Mouse (Mus musculus): Measurements from ENCODE around the gene Slc12a3.

Slc12a3 gene

DNA sequence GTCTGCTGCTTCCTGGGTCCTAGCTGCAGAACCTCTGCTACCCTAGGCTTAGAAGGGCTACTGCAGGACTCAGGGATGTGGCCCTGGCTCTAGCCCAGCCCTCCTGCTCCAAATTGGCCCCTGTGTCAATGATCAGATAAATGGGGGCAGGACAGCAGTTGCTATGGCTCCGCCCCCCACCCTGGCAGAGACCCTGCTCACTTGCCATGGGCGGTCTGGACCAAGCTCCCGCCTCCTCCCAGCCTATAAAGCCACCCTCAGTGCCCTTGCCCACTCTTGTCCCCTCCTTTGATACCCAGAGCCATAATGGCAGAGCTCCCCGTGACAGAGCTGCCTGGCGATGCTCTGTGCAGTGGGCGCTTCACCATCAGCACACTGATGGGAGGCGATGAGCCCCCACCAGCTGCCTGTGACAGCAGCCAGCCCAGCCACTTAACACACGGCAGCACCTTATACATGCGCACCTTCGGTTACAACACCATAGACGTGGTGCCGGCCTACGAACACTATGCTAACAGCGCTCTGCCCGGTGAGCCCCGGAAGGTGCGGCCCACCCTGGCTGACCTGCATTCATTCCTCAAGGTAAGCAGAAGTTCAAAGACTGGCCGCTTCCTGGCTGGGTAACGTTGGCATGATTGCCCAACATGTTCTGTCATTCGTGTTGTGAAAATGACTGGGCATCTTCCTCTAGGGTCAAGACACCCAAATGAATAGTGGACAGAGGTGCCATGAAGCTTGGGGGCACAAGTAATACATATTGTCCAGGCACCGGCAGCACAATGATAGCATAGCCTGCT, at the start of gene Slc12a3:
Gene Slc12a3, plus strand, starts transcription at position 270 of the 797 bp plus-strand sequence.
- no peak for DNase-seq

DNA sequence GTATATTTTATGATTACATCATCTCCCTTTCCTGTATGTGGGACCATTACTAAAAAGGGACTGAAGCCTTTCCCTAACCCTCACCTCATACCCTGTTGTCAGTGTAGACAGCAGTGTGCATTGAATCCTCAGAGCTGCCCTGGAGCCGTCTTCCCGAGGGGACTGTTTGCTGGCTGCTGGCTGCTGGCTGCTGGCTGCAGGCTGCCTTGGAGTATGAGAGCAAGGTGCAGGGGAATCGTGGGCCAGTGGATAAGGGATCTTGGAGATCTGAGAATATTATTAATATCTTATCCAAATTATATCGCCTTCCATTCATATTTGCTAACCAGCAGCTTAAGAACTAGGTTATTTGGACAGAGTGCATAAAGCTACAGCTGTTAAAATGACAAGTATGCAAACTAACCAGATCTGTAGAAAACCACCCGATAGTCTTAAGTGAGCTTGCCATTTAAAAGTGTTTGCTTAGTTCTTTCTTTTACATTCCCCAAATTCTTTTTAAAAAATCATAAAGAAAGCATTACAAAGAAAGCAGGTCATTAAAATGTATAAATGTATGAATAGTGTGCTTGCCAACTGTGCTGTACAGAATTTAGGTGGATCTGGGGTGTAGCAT, 48.9 kb upstream of the Slc12a3 start:
- DNase-seq = no peak

DNA sequence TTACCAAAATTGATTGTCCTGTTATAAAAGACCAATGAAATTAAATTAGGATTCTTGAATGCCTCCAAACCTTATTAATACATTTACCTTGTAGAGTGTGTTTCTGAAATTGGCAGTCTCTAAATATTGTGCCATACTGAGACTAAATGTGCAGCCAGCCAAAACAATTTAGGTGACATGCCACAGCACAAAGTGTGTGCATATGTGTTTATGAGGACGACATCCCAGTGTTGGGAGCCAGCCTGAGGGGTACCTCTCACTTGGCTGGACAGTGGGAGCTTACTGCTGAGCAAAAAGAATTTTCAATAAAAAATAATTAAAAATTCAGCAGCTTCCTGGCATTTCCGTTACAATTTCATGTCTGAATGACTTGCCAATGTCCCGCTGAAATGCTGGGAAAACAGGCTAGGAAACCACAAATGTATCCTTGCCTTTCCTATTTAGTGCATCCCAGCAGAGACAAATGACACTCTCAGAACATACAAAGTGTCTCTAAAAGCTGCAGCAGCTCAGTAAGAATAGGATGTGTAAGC, 46.5 kb upstream of the Slc12a3 start:
- no peak for DNase-seq

DNA sequence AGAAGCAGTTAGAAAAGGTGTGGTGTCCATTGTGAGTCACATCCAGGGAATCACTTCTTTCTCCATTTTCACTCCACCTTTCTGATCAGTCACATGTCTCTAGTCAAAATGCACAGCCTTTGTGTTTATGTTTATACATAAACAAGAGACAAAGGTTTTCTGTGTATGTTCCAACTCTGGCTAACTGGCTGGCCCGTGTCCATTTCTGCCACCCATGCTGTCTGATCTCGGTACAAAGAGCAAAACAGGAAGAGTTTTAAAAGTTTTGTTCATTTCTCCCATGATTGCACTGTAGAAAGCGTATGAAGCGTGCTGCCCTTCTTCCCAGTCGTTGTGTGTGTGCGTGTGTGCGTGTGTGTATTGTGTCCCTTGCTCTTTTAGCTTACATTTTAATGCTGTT, 44.8 kb upstream of the Slc12a3 start:
- no peak for DNase-seq

DNA sequence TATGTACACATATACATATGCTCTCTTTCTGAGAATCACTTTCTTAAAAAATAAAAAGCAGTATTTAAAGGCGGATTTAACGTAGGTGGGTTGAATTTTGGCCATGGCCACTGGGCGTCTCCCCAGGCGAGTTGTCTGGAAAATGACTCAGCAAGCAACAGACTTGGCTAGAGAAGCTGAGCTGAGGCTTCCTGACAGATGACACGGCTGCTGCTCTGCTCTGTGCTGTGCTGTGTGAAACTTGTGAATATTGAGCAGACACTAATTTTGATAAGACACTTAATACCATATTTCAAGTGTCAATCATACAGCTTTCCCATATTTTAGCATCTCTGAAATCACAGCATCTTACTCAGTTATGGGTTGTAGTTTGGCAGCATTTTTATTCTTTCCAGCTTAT, 38.4 kb upstream of the Slc12a3 start:
- DNase-seq = no peak

DNA sequence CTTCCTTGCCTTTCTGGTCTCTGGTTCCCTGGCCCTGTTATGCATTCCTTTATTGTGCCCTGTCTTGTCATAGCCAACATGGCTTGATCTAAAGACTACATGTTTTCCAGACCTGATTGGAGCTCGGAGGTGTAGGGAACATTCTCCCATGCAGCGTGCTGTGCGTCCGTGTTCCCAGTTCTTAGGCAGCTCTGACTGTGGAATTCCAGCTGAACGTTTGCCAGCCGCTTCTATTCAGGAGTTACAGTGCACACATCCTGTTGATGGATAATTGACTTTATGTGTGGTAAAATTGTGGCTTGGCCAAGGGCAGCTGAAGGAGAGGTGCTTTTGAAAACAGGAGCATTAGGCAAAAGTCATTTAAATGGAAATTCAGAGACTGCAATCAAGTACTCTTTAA, 36.9 kb upstream of the Slc12a3 start:
- DNase-seq = no peak

DNA sequence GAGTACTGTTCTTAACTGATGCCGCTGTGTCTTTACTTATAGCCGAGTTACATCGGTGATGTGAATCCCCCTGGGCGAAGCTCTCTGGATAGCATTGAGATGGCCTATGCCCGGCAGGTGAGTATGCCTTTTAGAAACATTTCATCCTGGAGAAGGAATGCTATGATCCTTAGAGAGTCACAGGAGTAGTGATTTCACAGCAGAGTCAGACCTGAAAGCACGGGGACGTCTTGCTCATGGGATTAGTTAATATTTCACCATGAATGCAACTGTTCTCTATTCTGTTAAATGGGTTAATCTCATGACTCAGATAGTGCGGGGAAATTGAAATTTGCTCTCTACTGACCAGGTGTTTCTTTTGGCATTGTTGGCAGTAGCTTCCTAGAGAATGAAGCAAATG, 36.4 kb upstream of the Slc12a3 start:
- DNase-seq = no peak

DNA sequence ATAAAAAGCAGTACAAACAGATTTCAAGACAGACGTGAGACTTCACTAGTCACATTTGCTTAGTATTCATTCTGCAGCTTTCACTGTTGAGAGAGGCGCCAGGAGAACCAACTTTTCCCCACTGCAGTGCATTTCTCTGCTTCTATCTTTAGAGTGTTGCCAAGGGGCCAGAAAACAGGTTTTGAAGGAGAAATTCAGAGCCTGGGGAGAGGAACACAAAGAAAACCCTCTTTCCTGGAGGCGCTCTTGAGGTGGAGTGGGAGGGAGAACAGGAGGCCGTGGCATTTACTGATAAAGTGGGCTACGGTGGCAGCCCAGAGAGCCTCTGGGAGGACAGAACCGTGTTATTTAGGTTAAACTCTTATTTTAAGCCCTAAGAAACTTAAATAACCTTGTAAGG, 33.3 kb upstream of the Slc12a3 start:
- no peak for DNase-seq

DNA sequence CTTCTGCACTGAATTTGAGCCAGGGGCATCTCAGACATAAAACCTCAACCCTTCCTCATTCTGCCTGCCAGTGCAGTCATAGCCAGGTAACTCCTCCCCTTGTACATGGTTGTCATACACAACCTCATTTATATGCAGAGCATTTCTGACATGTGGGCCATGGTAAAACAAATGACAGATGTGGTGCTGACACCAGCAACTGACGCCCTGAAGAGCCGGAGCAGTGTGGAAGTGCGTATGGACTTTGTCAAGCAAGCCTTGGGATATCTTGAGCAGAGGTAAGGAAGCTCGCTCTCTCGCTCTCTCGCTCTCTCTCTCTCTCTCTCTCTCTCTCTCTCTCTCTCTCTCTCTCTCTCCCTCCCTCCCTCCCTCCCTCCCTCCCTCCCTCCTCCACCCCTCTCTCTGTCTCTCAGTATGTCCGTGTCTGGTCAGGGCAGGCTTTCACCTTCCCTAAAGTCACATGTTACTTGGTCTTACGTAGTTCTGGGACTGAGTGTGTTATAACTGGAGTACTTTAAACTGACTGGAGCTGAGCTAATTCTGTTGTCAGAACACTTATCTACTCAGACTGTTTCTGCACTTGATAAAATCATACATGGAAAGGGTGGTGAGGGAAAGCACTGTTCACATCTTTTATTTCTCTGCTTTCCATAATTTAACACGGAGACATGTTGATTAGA, 32.5 kb upstream of the Slc12a3 start:
- no peak for DNase-seq

DNA sequence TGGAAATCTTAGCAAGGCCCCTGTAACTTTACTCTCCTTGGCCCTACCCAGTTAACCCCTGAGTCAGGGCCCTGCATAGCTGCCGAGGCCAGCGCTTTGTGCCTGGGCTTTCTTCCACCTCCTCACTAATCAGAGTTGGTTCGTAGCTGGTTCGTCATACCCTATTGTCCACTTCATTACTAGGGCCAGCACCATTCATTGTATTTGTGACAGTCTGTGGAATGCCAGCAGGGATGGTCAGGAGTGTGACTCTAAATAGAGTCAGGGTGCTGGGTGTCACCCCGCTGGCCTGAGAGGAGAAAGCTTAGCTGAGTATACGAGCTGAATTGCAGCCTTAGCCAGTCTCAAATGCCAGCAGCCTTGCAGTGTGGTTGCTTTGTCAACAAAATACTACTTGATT, 31.9 kb upstream of the Slc12a3 start:
- no peak for DNase-seq

DNA sequence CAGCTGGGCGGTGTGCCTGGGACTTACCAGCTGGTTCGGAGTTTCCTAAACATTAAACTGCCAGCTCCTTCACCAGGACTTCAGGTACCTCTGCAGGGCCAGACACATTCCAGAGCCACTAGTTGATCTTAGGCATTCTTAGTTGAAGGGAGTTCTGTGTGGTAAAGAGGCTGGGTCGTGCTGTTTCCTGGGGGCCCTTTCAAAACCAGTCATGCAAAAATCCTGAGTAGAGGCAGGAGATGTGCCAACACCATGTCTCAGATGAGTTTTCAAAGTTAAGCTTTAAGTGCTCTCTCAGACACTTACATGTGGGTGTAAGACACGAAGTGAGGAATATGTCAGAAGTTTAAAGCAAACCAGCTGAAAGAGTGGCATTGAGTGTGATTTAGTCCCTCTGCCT, 28.2 kb upstream of the Slc12a3 start:
- no peak for DNase-seq

DNA sequence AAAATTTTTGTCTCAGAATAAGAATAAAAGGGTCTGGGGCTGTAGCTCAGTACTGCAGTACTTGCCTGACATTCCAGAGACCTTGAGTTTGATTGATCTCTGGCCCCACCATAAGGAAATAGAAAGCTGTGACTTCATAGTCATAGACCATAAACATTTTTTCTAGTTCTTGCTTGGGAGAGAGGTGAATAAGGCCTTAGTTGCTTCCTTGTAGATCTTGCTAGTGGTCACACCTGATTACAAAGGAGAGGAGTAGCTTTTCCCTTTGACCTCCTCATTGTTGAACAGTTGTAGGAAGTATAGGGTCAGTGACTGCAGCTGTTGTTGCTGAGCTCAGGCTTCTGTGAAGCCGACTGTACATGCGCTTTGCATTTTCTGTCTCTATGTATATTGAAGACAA, 24.6 kb upstream of the Slc12a3 start:
- no peak for DNase-seq

DNA sequence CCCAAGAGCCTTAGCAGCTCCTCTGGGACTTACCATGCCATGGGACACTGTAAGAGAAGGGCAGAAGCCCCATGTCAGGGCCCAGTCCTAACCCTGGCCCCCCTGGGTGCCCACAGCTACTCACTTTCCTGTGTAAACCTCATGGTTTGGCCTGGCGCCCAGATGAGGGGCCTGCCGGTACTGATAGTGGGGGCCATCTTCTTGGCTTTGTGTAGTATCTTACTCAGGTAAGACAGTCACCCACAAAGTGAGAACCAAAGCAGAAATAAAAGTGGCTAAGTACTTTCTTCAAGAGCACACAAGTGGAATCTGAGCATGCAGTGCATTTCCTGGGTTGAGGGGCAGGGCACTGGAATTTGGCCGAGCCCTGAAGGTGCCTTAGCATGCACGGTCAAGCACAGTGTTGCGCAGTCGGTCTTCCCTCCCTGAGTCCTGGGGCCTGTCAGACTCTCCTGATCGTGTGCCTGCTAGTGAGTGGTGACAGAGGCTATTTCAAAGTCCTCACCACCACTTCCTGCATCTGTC, 21.9 kb upstream of the Slc12a3 start:
- DNase-seq = no peak

DNA sequence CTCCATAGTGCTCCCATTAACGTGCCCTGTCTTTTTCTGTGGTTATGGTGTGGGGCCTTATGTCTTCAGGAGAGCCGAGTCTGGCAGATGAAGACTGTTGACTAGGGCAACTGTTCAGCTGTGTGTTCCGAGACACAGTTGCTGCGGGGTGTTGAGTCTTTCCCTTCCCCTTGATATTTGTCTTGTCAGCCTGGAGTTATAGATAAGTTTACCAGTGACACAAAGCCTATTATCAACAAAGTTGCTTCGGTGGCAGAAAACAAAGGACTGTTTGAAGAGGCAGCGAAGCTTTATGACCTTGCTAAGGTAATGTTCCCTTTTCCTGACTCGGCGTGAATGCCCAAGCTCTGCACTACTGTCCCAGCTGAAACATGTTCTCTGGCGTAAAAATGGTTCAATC, 21.3 kb upstream of the Slc12a3 start:
- DNase-seq = no peak

DNA sequence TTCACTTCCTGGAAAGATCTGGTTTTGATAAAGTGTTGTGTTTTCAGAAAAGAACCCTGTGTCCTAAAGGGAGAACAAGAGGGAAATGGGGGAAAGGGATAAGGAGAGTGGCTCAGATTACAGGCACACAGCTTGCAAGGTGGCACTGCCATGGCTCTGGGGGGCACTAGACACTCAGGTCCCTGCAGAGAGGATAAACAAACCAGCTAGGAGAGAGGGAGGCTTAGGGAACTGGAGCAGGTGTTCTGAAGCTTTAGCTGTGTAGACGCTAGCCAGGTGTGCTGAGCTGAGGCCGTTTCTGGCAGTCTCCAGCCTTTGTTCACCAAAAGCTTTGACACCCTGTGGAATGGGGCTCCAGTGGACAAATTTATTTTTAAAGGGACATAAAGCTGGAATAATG, 14.9 kb upstream of the Slc12a3 start:
- no peak for DNase-seq

DNA sequence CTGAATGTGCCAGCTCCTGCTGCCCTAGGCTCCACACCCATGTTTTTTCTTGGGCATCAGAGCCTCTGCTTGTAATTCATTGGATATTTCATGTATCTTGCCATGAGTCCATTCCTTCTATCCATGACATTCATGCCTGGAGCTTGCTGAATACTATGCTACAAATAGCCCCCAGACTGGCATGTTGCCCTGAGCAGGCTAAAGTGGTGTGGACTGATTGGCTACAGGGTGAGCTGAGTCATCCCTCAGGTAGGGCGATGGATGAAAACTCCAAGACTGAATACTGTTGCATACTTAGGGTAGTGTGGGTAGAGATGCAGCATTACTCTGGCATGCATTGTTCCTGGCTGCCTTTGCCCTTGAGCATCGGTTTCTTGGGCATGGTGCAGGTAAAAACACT, 11.8 kb upstream of the Slc12a3 start:
- no peak for DNase-seq

DNA sequence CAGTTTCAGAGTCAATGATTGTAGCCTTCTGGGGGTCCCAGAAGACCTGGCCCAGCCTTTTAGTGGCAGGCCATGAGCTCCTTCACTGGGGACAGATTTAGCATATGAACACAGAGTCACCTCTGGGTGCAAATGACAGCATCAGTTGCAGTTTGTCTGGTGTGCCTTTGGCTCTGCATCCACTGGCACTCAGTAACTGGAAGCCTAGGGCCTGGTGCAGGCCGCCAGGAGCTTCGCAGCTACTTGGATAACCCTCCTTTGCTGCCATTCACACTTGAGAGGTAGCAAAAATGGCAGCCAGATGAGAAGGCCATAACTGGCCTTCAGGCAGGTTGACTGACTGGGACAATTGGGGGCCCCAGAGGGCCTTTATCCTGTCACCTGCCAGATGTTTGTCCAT, 11.3 kb upstream of the Slc12a3 start:
- no peak for DNase-seq

DNA sequence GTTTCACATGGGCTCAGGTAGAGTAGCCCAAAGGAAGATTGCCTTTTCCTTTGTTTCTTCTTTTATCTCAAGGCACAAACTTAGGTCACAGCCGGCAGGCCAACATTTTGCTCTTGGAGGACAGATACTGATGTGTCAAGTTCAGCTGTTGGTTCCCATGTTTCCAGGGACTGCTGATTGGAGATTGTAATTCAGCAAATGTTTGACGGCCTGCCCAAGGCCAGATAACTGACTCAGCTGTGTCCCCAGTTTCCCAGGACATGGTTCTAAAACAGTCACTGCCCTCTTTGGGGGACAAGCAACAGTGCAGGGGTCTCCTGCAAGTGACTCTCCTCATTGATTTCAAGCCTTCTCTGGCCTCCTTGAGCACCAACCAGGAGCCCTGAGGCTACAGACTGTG, 9.0 kb upstream of the Slc12a3 start:
- no peak for DNase-seq

DNA sequence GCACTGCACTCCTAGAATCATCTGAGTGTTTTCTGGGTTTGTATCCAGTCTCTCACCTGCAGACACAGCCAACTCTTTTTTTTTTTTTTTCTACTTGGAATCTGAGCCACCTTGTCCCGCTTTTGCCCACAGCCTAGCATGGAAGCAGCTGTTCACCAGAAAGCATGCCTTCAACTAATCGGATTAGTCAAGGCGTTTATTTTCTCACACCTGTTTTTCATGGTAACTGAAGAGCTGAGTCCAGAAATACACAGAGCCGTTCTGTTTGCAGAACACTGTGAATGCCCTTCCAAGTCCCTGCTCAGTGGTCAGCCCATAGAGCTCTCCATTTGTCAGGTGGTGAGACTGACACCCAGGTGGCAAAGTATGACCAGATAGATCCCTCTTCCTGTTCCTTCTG, 6.9 kb upstream of the Slc12a3 start:
- DNase-seq = no peak

DNA sequence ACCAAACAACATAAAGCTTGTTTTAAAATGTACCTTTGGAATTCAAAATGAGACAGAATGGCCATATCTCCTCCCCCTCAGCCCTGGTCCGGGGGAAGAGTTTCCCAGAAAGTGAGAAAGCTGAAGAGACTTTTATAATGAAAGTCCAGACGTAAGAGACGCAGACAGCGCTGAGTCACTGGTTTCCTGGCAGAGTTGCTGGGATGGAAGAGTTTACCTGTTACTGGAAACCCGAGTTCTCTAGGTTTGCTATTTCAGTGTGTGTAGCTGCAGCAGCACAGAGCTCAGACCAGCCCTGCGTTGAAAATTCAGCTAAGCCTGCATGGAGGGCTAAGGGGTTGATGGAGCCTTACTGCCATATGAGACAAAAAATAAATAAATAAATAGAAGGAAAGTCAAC, 6.0 kb upstream of the Slc12a3 start:
- no peak for DNase-seq

DNA sequence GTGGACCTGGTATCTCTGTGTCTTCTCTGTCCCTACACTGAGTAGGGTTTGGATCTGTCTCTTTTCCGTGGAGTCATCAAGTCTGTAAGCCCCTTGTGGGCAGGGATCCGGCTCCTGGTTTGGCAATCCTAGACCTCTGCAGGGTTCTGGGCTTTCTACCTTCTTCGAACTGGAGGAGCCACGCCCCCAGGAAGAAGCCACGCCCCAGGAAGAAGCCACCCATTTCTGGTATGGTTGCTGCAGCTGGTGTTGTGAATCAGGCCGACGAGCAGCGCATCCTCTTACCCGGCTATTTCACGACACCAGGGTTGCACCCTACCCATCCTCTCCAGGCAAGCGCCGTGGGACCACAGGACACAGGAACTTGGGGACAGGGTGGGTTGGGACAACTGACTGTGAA, 4.9 kb upstream of the Slc12a3 start:
- DNase-seq = peak; percentile 71

DNA sequence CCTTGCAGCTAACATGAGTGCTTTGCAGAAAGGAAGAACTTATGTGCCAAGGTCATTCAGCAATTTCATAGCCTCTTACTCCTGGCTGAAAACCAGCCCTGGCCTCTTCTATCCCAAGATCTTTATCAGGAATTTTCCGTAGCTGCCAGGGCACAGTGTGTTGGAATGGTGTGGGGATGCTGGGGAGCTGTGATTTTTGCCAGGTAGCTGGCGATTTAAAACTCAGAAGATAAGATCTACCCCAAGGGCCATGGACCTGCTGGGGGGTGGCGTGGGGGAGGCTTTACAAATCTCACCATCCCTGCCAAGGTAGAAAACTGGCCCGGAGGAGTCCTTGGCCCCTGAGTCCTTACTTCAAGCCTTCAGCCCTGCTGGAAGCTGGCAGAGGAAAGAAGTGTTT, 3.0 kb upstream of the Slc12a3 start:
- DNase-seq = no peak

DNA sequence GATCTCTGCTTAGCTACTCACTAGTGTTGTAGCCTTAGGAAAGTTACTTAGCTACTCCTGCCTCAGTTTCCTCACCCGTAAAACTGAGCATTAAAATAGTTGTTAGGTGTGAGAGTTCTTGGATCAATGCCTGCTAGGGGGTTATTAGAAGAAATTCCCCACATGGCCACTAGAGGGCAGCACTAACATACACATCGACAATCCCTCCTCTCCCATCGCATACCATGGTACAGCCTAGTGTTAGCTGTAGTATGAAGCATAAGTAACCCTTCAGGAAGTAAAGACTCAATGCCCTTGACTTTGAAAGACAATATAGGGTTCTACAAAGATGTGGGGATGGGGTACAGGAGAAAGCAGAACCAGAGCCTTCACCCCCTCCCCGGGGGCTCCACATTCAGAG, 1.7 kb downstream of the Slc12a3 start:
- DNase-seq = peak; percentile 62

DNA sequence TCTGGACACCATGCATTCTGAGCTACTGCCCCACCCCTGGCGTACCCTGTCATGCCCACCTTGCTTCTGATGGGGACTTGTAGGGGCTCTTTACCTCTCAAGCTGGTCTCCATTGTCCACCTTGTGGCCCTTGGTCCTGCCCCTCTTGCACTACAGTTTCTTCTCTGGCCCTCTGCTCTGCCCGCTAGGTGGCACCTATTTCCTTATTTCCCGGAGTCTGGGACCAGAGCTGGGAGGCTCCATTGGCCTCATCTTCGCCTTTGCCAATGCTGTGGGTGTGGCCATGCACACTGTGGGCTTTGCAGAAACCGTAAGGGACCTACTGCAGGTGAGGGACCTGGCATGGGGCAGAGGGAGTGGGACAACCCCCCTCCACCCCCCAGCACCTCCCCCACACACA, 4.3 kb downstream of the Slc12a3 start:
- DNase-seq = no peak

All from thymus, postnatal 4 days (tissue).